Mouse (Mus musculus): ENCODE results near the gene Col18a1.

- TF ChIP-seq CTCF (conservative IDR thresholded peaks at IDR 0.05; ENCODE audit: insufficient read depth, insufficient read length, low read depth, low read length) (no peak), POLR2A (IDR thresholded peaks at IDR 0.05; ENCODE audit: low read depth, low read length) (no peak)
These were observed 52.7 kb downstream of the Col18a1 start for GRCm38 (mm10) chr10:77113489-77114240.
